Mouse (Mus musculus): ENCODE results near the gene Olfr109.

Olfr109 gene

DNA sequence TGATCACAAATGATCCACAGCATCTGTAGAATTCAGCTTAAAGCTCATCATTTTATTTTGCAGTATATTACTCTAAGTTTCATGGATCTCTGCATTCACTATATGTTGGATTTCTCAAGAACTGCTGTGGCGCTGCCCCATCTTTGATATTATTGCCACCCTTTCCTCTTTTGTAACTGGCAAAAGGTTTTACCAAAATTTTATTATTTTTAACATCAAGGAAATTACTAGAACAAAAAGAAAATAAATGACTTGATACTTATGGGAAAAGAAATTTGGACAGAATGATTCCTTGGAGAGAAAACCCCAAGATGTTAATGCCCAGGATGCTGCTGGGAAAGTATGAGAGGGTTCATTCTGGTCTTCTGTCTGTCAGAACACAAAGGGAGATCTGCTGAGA lies at the start of gene Olfr109:
Gene Olfr109, plus strand, starts transcription at position 301 of the 400 bp plus-strand sequence.
- DNase-seq (ENCODE audit: inconsistent age in 2 of 2, low spot score in 1 of 2) = no peak

DNA sequence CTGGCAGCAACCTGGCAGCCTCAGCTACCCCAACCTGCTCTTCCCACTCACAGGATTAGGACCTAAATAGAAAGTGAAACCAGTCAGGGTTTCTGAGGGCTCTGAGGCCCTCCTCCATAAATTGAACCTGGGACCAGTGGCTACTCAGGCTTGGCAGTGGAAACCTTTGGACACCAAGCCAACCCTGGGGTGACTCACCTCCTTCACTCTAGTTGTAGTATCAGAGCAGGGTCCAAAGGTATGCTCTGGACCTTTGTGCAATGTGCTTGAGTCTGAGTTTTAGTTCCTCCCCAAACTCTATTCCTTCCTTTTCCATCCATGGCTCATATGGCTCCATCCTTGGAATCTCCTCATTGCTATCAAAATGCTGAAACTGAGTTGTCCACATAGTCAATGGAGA lies 45.3 kb upstream of the Olfr109 start:
- DNase-seq (ENCODE audit: inconsistent age in 2 of 2, low spot score in 1 of 2) = no peak

DNA sequence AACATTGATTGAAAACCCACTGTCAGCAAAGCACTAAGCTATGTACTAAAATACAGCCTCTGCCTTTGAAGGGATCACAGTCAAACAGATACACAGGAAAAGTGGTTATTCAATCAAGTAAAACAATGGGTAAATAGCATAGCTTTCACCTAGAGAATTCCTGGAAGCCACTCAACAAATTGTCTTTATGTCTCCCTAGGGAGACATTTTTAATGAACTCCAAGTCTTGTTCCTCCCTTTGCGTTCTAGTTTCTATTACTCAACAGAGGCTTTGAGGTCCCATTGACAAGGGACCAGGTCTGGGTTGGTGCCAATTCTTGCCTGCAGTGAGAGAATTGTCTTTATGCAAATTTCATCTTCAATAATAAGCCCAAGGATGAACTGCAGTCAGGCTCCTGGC lies 13.5 kb upstream of the Olfr109 start, which contains the start of gene Olfr108:
Gene Olfr108, plus strand, starts transcription at position 301 of the 400 bp plus-strand sequence.
- DNase-seq (ENCODE audit: inconsistent age in 2 of 2, low spot score in 1 of 2) = no peak

DNA sequence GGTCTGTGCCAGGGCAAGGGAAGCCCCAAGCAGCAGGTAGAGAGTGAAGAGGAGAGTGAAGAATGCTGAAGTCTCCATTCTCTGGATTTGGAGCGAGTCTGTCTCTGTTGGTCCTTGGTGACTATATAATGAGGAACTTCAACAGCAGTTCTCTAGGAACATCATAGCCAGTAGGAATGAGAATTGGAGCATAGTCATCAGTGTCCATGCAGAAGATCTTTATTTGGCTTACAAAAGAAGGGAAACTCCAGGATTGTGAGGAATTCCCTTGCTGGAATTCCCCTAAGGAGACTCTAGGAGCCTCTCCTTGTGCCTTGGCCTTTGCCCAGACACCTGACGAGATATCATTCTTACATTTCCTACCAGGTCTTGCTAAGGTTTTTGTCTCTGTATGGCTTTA lies 24.7 kb downstream of the Olfr109 start, which contains the start of gene H2-M2:
Gene H2-M2, minus strand, starts transcription at position 101 of the 400 bp plus-strand sequence.
- DNase-seq (ENCODE audit: inconsistent age in 2 of 2, low spot score in 1 of 2) = no peak

DNA sequence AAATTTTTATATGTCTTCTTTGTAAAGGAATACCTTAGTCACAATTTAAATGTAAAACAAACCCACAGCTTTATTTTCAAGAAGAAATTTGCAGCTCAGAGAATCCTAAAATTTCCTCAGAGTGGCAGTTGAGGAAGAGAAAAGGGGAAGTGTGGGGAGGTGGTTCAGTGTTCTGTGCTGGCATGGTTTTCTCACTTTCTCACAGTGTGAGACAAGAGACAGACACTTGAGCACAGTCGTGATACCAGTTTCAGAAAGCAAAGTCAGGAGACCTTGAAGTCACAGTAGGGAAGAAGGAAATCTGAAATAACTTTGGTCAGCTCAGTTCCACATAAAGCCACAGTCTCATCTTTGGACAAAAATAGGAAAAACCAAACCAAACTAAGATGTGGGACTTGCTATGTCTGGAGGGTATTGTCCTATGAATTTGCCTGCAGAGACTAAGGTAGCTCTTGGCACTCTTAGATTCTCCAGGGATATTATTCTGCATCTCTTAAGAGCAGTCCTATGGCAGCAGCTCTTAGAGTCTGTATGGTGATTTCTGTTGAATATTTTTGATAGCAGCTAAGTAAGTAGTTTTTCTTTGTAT lies 33.3 kb downstream of the Olfr109 start, which contains the start of gene Olfr110:
Gene Olfr110, plus strand, starts transcription at position 539 of the 589 bp plus-strand sequence.
- peak in 1 of 2 experiments; percentile 20 for DNase-seq (ENCODE audit: inconsistent age in 2 of 2, low spot score in 1 of 2)

DNA sequence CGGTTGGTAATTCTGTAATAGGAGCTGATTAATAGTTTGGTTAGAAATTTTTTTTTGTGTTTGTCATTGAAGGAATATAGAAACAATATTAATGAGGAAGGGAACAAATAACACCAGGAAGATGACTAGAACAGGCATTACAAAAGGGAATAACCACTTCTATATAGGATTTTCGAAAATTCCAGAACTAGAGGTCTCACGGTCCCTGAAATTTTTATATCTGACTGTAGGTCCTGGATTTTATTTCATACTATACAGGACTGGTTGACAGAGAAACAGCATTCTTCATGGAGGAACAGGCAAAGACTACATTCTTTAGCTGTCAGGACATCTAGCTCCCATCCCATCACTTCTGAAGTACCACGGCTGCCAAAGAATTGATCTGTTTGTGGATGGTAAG lies 49.0 kb downstream of the Olfr109 start, which contains the start of gene Olfr111:
Gene Olfr111, plus strand, starts transcription at position 301 of the 400 bp plus-strand sequence.
- no peak for DNase-seq (ENCODE audit: inconsistent age in 2 of 2, low spot score in 1 of 2)

All from adrenal gland, adult (tissue).